Mouse (Mus musculus) G1E (cell line): Measurements from ENCODE around the gene Tspan18. TPM values are rescaled to one million over a fixed set of nuclear protein-coding genes. Genes with fewer than 3 reads are reported as not detected.

Experiments used
- ATAC-seq: 2 replicates; pipeline ENCODE4 v1.8.0; 2016; ENCODE audit warnings: mild to moderate bottlenecking; ENCODE audit not compliant: insufficient number of reproducible peaks, poor library complexity, low FRiP score, severe bottlenecking; ENCODE audit errors: extremely low read depth
- DNase-seq: peaks from one replicate; pipeline ENCODE4 v3.0.0; 2012; ENCODE audit warnings: low spot score
- H3K27me3 ChIP-seq: 2 replicates; pipeline ENCODE4 v1.6.1; 2012; ENCODE audit warnings: mild to moderate bottlenecking, low read length, inconsistent platforms; ENCODE audit not compliant: insufficient read depth
- H3K36me3 ChIP-seq: replicated peaks from 2 replicates; pipeline ENCODE3; 2012; ENCODE audit warnings: mild to moderate bottlenecking, inconsistent platforms
- H3K4me1 ChIP-seq: 2 replicates; pipeline ENCODE4 v1.6.1; 2012; ENCODE audit warnings: low read depth, low read length, inconsistent platforms, mixed read lengths; ENCODE audit not compliant: insufficient read depth
- H3K4me3 ChIP-seq: 2 replicates; pipeline ENCODE4 v1.5.1; 2012; ENCODE audit warnings: low read depth, mild to moderate bottlenecking, inconsistent platforms, low read length, moderate library complexity, mixed read lengths
- H3K9me3 ChIP-seq: replicated peaks from 2 replicates; pipeline ENCODE4 v1.6.1; 2012; ENCODE audit warnings: inconsistent platforms
- CTCF ChIP-seq: IDR thresholded peaks from 2 replicates; pipeline ENCODE4 v1.5.1; 2012; ENCODE audit warnings: low read depth, low read length, inconsistent platforms, mixed read lengths
- GATA1 ChIP-seq: IDR thresholded peaks from 2 replicates; pipeline ENCODE4 v1.6.1; 2012; ENCODE audit warnings: borderline replicate concordance, low read length, inconsistent platforms, mixed read lengths
- GATA2 ChIP-seq: IDR thresholded peaks from 2 replicates; pipeline ENCODE4 v1.6.1; 2012; ENCODE audit warnings: low read depth, low read length, inconsistent platforms, borderline replicate concordance
- POLR2AphosphoS5 ChIP-seq: IDR thresholded peaks from 2 replicates; pipeline ENCODE4 v1.6.1; 2012; ENCODE audit warnings: low read depth, low read length, inconsistent platforms; ENCODE audit not compliant: insufficient replicate concordance
- TAL1 ChIP-seq: conservative IDR thresholded peaks from 2 replicates; pipeline ENCODE4 v1.6.1; 2012; ENCODE audit warnings: low read depth, low read length, inconsistent platforms, mixed read lengths
- polyA plus RNA-seq: library from polyadenylated mRNA; stranded (reverse); fragments of >175 nt; gene quantifications from 2 replicates; pipeline ENCODE4 v1.2.3, GENCODE M21; 2012
- total RNA-seq, 2 experiments: library from RNA; stranded (forward) in 1 of 2; stranded (reverse) in 1 of 2; fragments of 200-1000 nt in 1 of 2; fragments of >200 nt in 1 of 2; fragmentation: Nextera tagmentation in 1 of 2; gene quantifications; 2 replicates each; pipeline ENCODE4 v1.2.3; 2014 to 2017

Tspan18 gene
- total and polyA plus RNA-seq, 3 experiments, result 4.2 to 10.6 (median 8.5) TPM

GRCm38 (mm10) chr2:93290345-93291118 lies 43.8 kb downstream of the Tspan18 start:
- Histone ChIP-seq H3K4me1 (no peaks in the 10 kb centered on the region), H3K9me3 (no peaks in the 10 kb centered on the region), H3K27me3 (peaks cover 6% of the 10 kb centered on the region; the same call in 1 of the 2 replicates), H3K4me3 (no peak overlapping the region), H3K36me3 (no peaks in the 10 kb centered on the region)
- no peak for ATAC-seq
- no peak for TF ChIP-seq TAL1
- TF ChIP-seq CTCF, result no peak
- no peak for TF ChIP-seq GATA1
- no peak for TF ChIP-seq GATA2
- TF ChIP-seq POLR2AphosphoS5, result no peak
- DNase-seq, result no peak

DNA sequence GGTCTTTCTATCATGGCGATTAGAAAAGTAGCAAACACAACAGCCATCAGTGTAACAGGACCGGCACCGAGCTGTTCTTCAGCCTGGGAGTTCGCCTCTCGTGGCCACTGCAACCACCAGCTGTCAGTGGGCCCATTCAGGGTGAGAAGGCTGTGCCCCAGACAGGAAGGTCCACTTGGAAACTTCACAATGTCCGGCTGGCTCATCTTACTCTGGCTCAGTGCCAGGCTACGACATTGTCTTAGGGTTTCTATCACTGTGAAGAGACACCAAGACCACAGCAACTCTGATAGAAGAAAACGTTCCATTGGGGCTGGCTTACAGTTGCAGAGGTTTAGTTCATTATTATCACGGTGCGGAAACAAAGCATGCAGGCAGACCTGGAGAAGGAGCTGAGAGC lies 45.1 kb downstream of the Tspan18 start:
- no peak for ATAC-seq
- Histone ChIP-seq H3K9me3 (no peaks in the 10 kb centered on the region), H3K4me1 (no peaks in the 10 kb centered on the region), H3K4me3 (no peak overlapping the region), H3K36me3 (no peaks in the 10 kb centered on the region), H3K27me3 (peaks cover 15% of the 10 kb centered on the region)
- no peak for DNase-seq
- TF ChIP-seq POLR2AphosphoS5 (no peak), GATA2 (no peak), CTCF (no peak)

DNA sequence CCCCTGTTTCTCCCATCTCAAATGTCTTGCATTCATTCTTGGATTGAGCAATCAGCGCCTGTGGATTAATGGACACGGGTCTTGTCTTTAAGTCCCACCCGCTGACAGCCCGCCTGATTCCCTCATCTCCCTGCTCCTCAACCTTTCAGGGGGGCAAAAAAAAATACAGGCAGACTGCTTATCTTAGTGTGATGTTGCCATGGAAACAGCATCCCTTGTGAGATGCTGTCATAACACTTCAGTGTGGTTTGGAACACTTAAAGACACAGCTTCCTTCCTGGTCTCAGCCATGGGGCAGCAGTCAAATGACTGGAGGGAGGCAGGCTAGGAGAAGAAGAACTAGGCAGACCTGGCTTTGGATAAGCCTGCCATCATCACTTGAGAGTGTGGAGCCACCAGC lies 47.0 kb downstream of the Tspan18 start:
- TF ChIP-seq CTCF (no peak), POLR2AphosphoS5 (no peak), GATA1 (no peak), GATA2 (no peak), TAL1 (no peak)
- no peak for ATAC-seq
- H3K27me3 ChIP-seq, result peaks cover 15% of the 10 kb centered on the region

GRCm38 (mm10) chr2:93286742-93287141 lies 47.6 kb downstream of the Tspan18 start:
- Histone ChIP-seq H3K4me1 (no peaks in the 10 kb centered on the region), H3K4me3 (no peak overlapping the region), H3K9me3 (no peaks in the 10 kb centered on the region), H3K27me3 (peaks cover 15% of the 10 kb centered on the region), H3K36me3 (no peaks in the 10 kb centered on the region)
- DNase-seq (no peak), ATAC-seq (no peak)
- TF ChIP-seq TAL1 (no peak), POLR2AphosphoS5 (no peak), GATA1 (no peak), GATA2 (no peak), CTCF (no peak)

More for the DNA sequence above, 47.0 kb downstream of the Tspan18 start:
- H3K36me3 ChIP-seq, result no peaks in the 10 kb centered on the region
- H3K4me3 ChIP-seq, result no peak overlapping the region
- no peaks in the 10 kb centered on the region for H3K4me1 ChIP-seq
- no peaks in the 10 kb centered on the region for H3K9me3 ChIP-seq
- DNase-seq, result no peak

DNA sequence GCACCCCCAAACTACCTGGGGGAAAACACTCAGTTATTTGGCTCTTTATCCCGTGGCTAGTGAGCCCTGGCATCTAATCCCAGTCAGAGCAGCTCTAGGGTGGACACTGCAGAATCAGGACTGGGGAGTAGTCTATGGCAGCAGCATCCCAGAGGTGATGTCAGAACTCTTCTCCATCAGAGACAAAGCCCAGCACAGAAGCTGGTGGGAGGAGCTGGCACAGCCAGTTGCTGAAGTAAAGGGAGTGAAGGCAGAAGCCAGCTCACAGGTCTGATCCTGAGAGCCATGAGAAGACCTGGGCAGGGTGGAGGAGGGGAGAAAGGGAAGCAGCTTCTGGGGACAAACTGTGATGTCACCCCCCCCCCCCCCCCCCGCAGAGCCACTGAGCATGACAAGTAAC lies 48.0 kb downstream of the Tspan18 start:
- H3K4me1 ChIP-seq, result no peaks in the 10 kb centered on the region
- no peak for TF ChIP-seq POLR2AphosphoS5
- TF ChIP-seq TAL1, result no peak
- TF ChIP-seq GATA1, result no peak
- TF ChIP-seq CTCF, result no peak
- TF ChIP-seq GATA2, result no peak
- ATAC-seq (no peak), DNase-seq (no peak)
- H3K9me3 ChIP-seq, result no peaks in the 10 kb centered on the region
- H3K4me3 ChIP-seq, result no peak overlapping the region
- no peaks in the 10 kb centered on the region for H3K36me3 ChIP-seq
- peaks cover 15% of the 10 kb centered on the region for H3K27me3 ChIP-seq

DNA sequence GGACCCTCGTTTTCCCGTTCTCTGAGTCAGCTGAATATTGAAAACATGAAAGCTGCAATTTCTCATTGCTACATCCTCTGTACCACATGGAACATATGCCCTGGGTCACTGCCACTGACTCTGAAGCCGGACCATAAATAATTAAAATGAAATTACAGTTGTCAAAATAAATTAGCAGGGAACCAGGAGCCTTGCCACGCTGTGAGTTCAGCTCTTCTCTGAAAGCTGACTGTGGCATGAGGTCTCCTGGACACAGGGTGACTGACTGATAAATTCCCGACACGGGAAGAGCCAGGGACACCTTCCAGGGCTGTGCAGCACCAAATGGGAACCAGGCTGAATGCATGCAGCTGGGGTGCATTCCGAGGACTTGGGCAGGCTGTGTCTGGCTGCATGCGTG lies 48.5 kb downstream of the Tspan18 start:
- no peak for TF ChIP-seq GATA1
- no peak for TF ChIP-seq CTCF
- no peak for TF ChIP-seq GATA2
- no peak for TF ChIP-seq TAL1
- TF ChIP-seq POLR2AphosphoS5, result no peak
- no peak for DNase-seq
- Histone ChIP-seq H3K27me3 (peaks cover 15% of the 10 kb centered on the region), H3K4me1 (no peaks in the 10 kb centered on the region), H3K36me3 (no peaks in the 10 kb centered on the region), H3K4me3 (no peak overlapping the region), H3K9me3 (no peaks in the 10 kb centered on the region)
- no peak for ATAC-seq

GRCm38 (mm10) chr2:93284625-93285024 lies 49.7 kb downstream of the Tspan18 start:
- DNase-seq (no peak), ATAC-seq (no peak)
- H3K27me3 ChIP-seq, result peaks cover 15% of the 10 kb centered on the region
- H3K36me3 ChIP-seq, result no peaks in the 10 kb centered on the region
- TF ChIP-seq GATA1, result no peak
- TF ChIP-seq TAL1, result no peak
- TF ChIP-seq POLR2AphosphoS5, result no peak
- no peak for TF ChIP-seq CTCF
- no peak for TF ChIP-seq GATA2
- no peaks in the 10 kb centered on the region for H3K9me3 ChIP-seq
- H3K4me1 ChIP-seq, result no peaks in the 10 kb centered on the region
- H3K4me3 ChIP-seq, result no peak overlapping the region
